Mouse (Mus musculus) heart, embryonic 10.5 days (tissue): ENCODE results near the gene Tmeff1. TPM values are rescaled to one million over a fixed set of nuclear protein-coding genes. Genes with fewer than 3 reads are reported as not detected.
A peak's percentile ranks its signal among the peaks of the same experiment; 100 is the strongest.

Experiments
- DNase-seq: peaks from one replicate; pipeline ENCODE4 v3.0.0-alpha.2; 2017; ENCODE audit warnings: low spot score
- H3K27ac ChIP-seq: fragments of 300-500 bp; sonication (generic); 2 replicates; pipeline ENCODE4 v1.5.1; 2016; ENCODE audit warnings: mild to moderate bottlenecking
- H3K27me3 ChIP-seq: fragments of 300-500 bp; sonication (generic); 2 replicates; pipeline ENCODE4 v1.6.1; 2016; ENCODE audit warnings: mild to moderate bottlenecking; ENCODE audit not compliant: poor library complexity, insufficient read depth, severe bottlenecking
- H3K36me3 ChIP-seq: fragments of 300-500 bp; sonication (generic); 2 replicates; pipeline ENCODE4 v1.6.1; 2016; ENCODE audit warnings: mild to moderate bottlenecking, moderate library complexity
- H3K4me1 ChIP-seq: fragments of 300-500 bp; sonication (generic); 2 replicates; pipeline ENCODE4 v1.6.1; 2016; ENCODE audit warnings: mild to moderate bottlenecking
- H3K4me3 ChIP-seq: fragments of 300-500 bp; sonication (generic); 2 replicates; pipeline ENCODE4 v1.5.1; 2016; ENCODE audit warnings: mild to moderate bottlenecking, moderate library complexity
- H3K9me3 ChIP-seq: fragments of 300-500 bp; sonication (generic); 2 replicates; pipeline ENCODE4 v1.6.1; 2016; ENCODE audit warnings: mild to moderate bottlenecking, moderate library complexity
- WGBS: fragments of 180-500 bp; shearing (Covaris S2); methylation state at CpG from one replicate; pipeline ENCODE4 v1.1.7; 2016; 5-methylcytosine and 5-hydroxymethylcytosine counted together
- polyA plus RNA-seq: library from polyadenylated mRNA; unstranded; fragments of >200 nt; fragmentation: Nextera tagmentation; extraction: Ambion mirVana; gene quantifications from 2 replicates; pipeline ENCODE4 v1.2.1, GENCODE M21; 2016

The Tmeff1 gene
- polyA plus RNA-seq, 1 experiment from 2014 or later, result 76.4 TPM

DNA sequence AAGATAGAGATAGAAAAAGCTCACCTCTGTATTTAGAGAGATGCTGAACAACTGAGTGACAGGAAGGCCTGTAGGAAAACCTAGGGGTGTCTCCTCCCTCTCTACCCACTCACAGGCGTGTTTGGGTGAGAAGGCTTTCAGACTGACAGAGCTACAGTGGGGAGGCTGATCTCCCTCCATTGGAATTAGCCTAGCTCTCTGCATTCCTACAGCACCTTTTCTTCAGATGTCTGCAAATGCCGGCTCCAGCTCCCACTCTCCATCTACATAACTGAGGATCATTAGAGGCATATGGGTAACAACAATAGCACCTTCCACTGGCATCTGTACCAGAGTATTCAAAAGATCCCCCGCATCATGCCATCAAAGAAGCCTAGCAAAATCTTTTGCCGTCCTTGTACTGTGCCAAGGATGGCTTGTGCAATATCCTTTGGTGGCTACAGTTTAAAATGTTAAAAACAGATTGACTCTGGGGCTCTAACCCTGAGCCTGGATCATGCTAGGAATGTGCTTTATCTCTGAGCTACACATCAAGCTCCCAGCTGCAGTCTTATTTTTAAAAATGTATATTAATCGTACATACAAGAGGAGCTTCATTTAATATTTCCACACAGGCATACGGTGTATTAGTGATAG, 5.4 kb upstream of the Tmeff1 start:
- H3K27me3 ChIP-seq, result no peaks in the 10 kb centered on the region
- H3K36me3 ChIP-seq, result no peaks in the 10 kb centered on the region
- no peak for DNase-seq
- WGBS, result 54% methylated on average over 6 of the region's 6 CpGs
- no peak overlapping the region for H3K27ac ChIP-seq
- H3K4me1 ChIP-seq, result no peaks in the 10 kb centered on the region
- H3K9me3 ChIP-seq, result no peaks in the 10 kb centered on the region
- no peak overlapping the region for H3K4me3 ChIP-seq

DNA sequence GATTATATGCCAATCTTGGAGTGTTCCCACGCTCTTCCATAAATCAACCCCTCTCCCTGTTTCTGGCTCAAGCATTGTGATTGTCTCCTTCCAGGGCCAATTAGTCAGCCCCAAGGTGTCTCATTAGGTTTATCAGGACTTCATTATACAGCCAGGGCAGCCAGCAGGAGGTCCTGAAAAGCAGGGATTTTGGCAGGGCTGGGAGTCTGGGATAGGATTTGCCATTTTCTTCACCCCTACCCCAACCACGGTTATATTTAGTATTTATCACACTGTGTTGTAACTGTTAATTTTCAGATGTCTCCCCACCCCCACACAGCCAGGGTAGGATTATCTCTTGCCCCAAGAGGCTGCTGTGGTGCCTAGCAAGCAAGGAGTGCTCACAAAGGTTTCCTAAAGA, 3.8 kb upstream of the Tmeff1 start:
- Histone ChIP-seq H3K4me3 (no peak overlapping the region), H3K27me3 (no peaks in the 10 kb centered on the region), H3K27ac (no peak overlapping the region), H3K36me3 (no peaks in the 10 kb centered on the region), H3K9me3 (no peaks in the 10 kb centered on the region), H3K4me1 (peaks cover 2% of the 10 kb centered on the region; the same call in 1 of the 2 replicates)
- DNase-seq, result no peak
- 25% methylated on average over 2 of the region's 2 CpGs for WGBS

DNA sequence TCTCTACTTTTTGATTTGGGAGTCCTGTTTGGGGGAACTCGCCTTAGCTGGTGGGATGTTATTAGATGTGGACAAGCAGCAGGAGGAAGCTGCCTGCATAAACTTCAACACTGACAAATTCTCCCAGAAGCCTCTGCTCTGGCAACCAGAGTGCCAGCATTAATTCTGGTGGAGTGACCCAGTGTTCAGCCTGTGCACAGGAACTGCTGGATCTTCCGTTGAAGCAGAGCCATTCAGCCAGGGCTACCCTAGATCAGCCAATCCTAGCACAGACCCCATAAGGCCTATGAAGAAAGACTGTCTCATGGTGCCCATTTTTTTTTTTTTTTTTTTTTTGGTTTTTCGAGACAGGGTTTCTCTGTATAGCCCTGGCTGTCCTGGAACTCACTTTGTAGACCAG, 3.0 kb upstream of the Tmeff1 start:
- Histone ChIP-seq H3K27me3 (no peaks in the 10 kb centered on the region), H3K9me3 (no peaks in the 10 kb centered on the region), H3K4me3 (no peak overlapping the region), H3K36me3 (no peaks in the 10 kb centered on the region), H3K27ac (no peak overlapping the region), H3K4me1 (peaks cover 8% of the 10 kb centered on the region; the same call in 1 of the 2 replicates)
- WGBS, result 78% methylated on average over 2 of the region's 3 CpGs
- DNase-seq, result no peak

DNA sequence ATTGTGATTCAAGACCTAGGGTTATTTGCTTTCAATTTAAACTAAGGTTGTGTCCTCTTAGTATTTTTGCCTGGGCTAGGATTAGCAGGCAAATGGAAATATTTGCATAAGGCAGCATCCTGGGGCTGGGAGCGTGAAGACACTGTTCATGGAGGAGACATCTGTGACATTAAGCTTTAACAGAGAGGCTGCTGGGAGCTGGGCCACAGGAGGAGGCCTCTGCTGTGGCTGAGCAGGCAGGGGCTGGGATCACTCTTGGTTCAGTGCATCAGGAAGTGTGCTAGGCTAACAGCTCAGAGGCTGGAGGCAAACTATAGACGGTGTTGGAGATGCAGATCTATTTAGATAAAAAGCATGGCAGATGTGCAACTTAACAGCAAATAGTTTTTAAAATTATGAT, 2.0 kb upstream of the Tmeff1 start:
- H3K36me3 ChIP-seq, result peaks cover 3% of the 10 kb centered on the region; the same call in 1 of the 2 replicates
- H3K27ac ChIP-seq, result no peak overlapping the region
- no peaks in the 10 kb centered on the region for H3K9me3 ChIP-seq
- H3K27me3 ChIP-seq, result no peaks in the 10 kb centered on the region
- WGBS, result 81% methylated on average over 2 of the region's 2 CpGs
- H3K4me3 ChIP-seq, result no peak overlapping the region
- no peak for DNase-seq
- H3K4me1 ChIP-seq, result peaks cover 10% of the 10 kb centered on the region; the same call in 1 of the 2 replicates

DNA sequence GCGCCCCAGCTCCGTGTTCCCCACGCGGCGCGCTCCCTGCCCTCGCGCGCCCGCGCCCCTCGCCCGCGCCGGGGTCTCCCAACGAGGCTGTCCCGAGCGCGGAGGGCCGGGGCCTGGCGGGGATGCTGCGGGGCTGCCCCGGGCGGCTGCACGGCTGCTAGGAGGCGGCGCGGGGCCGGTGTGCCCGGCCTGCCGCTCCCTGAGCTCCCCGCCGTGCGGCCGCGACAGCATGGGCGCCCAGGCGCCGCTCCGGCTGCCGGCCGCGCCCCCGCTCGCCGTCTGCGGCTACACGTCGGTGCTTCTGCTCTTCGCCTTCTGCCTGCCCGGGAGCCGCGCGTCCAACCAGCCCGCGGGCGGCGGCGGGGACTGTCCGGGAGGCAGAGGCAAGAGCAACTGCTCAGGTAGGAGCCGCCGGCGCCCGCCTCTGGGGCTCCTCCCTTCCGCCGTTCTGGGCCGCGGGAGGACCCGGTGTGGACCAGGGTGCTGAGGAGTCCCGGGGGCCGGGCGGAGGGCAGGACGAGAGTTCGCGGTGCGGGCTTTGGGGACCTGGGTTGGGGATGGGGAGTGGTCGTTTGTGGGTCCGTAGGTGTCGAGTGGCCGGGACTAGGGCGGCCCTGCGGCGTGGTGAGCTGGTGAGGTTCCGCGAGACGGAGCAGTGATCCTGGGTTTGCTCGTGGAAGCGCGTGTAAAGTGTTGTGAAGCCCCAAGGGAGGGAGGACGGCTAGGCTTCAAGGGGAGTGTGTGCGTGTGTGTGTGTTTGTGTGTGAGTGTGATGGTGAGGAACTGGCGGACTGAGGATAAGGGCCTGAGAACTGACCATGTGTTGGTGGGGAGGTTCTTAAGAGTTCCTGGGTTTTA, 496 bp downstream of the Tmeff1 start:
- under 1% methylated on average over 92 of the region's 92 CpGs for WGBS
- Histone ChIP-seq H3K27ac (peak overlapping the region; percentile 99), H3K36me3 (peaks cover 11% of the 10 kb centered on the region; the same call in 1 of the 2 replicates), H3K4me3 (peak overlapping the region; percentile 96), H3K27me3 (no peaks in the 10 kb centered on the region), H3K9me3 (no peaks in the 10 kb centered on the region), H3K4me1 (peaks cover 10% of the 10 kb centered on the region; the same call in 1 of the 2 replicates)
- DNase-seq, result peak; percentile 85

DNA sequence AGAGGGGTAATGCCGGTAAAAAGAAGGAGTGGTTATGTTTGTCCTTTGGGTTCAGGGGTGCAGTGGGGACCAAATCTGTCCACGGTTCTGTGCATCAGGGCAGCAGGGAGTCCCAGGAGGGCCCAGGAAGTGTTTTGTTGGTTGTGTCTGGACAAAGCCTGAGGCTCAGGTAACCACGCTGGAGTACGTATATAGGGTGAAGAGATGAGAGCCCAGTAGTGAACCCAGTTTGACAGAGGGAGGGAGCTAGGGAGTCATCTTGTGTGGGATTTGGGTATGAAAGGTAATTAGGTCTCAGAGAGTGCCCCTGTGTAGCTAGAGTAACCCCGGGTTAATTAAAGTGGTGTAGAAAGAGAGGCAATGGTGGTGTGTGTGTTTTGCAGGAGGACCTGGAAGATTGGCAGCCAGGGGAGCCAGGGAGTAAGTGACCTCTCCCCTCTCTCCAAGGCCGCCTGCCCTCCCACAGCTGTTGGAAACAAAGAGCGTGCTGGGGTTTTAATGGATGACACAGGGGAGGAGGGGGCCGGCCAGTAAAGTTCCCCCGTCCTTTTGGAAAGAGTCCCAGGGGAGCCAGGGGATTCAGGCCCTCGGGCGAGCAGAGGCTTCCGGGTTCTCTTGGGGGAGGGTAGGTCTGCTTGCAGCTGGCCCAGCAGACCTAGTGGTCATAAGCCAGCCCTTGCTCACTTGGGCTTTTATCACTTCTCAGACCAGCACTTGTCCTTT, 1.3 kb downstream of the Tmeff1 start:
- WGBS, result under 1% methylated on average over 12 of the region's 12 CpGs
- Histone ChIP-seq H3K36me3 (peaks cover 11% of the 10 kb centered on the region; the same call in 1 of the 2 replicates), H3K4me3 (peak overlapping the region; percentile 96), H3K27ac (peak overlapping the region; percentile 99), H3K9me3 (no peaks in the 10 kb centered on the region), H3K4me1 (peaks cover 10% of the 10 kb centered on the region; the same call in 1 of the 2 replicates), H3K27me3 (no peaks in the 10 kb centered on the region)
- peak; percentile 81 for DNase-seq

DNA sequence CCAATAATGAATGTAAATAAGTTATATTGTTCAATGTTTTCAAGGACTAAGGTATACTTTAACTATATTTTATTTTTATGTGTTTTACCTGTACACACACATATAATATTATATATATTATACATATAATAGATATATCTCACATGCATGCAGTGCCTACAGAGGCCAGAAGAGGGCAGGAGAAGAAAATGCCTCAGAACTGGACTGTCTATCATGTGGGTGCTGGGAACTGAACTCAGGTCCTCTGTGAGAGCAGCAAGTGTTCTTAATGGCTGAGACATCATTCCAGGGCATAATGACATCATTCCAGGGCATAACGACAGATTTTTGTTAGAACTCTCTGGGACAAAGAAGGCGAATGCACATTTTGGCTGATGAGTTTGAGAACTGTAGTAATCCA, 2.6 kb downstream of the Tmeff1 start:
- peaks cover 21% of the 10 kb centered on the region; the same call in 1 of the 2 replicates for H3K4me1 ChIP-seq
- H3K27ac ChIP-seq, result no peak overlapping the region
- H3K4me3 ChIP-seq, result no peak overlapping the region
- no peaks in the 10 kb centered on the region for H3K9me3 ChIP-seq
- peaks cover 11% of the 10 kb centered on the region; the same call in 1 of the 2 replicates for H3K36me3 ChIP-seq
- H3K27me3 ChIP-seq, result no peaks in the 10 kb centered on the region
- DNase-seq, result no peak
- 94% methylated on average over 2 of the region's 2 CpGs for WGBS

DNA sequence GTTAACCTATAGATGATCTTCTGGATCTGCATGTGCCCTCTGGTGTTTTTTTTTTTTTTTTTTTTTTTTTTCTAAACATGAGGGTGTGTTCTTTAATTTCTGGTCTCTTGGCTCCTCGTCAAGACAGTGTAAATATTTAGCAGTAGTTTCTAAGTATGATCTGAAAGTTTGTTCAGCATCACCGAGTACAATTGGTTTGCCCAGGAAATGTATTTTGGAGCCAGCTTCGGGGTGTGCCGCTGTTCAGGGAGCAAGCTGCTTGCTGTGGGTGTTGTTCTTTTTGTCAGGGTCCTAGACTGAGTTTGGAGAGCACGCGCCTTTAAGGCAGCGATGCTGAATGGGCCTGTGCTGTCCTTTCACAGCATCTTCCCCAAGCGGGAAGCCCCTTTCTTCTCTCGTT, 3.6 kb downstream of the Tmeff1 start:
- H3K27me3 ChIP-seq, result no peaks in the 10 kb centered on the region
- H3K9me3 ChIP-seq, result no peaks in the 10 kb centered on the region
- H3K4me1 ChIP-seq, result peaks cover 23% of the 10 kb centered on the region; the same call in 1 of the 2 replicates
- H3K27ac ChIP-seq, result no peak overlapping the region
- no peak for DNase-seq
- H3K4me3 ChIP-seq, result no peak overlapping the region
- 86% methylated on average over 9 of the region's 9 CpGs for WGBS
- H3K36me3 ChIP-seq, result peaks cover 13% of the 10 kb centered on the region; the same call in 1 of the 2 replicates

DNA sequence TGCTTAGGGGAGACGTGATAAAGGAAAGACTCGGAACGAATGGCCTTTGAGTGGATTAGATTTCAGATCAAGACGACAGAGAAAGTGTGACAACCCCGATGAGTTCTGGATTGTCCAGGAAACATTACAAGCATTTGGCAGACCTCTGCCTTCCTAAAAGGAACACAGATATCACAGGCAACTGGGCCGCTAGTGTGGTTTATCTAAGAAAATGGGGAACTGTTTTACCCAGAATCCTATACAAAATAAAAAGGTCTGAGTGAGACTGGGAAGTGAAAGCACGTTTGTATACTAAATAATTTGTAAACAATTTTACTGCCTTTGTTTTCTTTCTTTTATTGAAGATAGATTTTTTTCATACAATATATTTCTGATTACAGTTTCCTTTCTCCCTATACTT, 5.9 kb downstream of the Tmeff1 start:
- peaks cover 15% of the 10 kb centered on the region; the same call in 1 of the 2 replicates for H3K36me3 ChIP-seq

DNA sequence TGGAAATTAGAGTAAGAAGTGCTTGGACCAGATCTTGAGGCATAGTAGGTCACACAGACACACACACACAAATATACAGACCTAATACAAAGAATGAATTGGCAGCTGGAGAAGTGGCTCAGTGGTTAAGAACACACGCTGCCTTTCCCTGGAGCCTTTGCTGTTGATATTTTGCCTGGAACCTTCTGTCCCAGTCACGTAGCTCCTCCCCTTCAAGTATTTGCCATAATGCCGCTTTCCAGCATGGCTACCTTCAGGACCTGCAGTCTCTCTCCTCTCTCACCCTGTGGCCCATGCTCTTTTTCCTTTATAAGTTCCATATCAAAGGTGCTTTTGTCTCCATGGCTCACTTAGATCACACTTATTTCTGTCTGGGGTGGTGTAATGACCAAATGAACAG, 6.4 kb downstream of the Tmeff1 start:
- Histone ChIP-seq H3K36me3 (peaks cover 17% of the 10 kb centered on the region; the same call in 1 of the 2 replicates), H3K4me1 (peaks cover 19% of the 10 kb centered on the region; the same call in 1 of the 2 replicates), H3K4me3 (no peak overlapping the region), H3K27me3 (no peaks in the 10 kb centered on the region), H3K27ac (no peak overlapping the region), H3K9me3 (no peaks in the 10 kb centered on the region)
- DNase-seq, result no peak
- WGBS, result 87% methylated on average over 3 of the region's 3 CpGs

More for the DNA sequence above, 5.9 kb downstream of the Tmeff1 start:
- H3K27ac ChIP-seq, result no peak overlapping the region
- H3K4me3 ChIP-seq, result no peak overlapping the region
- no peaks in the 10 kb centered on the region for H3K27me3 ChIP-seq
- DNase-seq, result no peak
- WGBS, result 63% methylated on average over 7 of the region's 7 CpGs
- H3K9me3 ChIP-seq, result no peaks in the 10 kb centered on the region
- H3K4me1 ChIP-seq, result peaks cover 23% of the 10 kb centered on the region; the same call in 1 of the 2 replicates

DNA sequence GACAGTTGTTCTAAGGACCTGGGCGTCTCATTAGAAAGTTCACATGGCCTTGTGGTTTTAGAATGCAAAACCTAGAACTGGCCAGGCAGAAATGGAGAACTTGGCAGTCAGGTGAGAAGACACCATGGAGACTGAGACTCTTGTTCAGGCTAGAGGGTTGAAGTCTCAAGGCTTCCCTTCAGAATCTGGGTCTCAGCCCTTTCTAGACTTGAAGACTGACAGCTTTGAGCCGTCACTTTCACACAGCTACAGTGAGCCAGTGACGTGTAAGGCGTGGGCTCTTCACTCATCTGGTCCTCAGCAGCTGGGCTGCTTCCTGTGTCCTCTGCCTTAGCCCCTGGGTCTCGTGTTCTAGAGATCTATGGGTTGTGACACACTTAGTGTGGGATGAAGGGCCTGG, 7.4 kb downstream of the Tmeff1 start:
- H3K27me3 ChIP-seq, result no peaks in the 10 kb centered on the region
- no peak for DNase-seq
- H3K4me3 ChIP-seq, result no peak overlapping the region
- H3K9me3 ChIP-seq, result no peaks in the 10 kb centered on the region
- no peak overlapping the region for H3K27ac ChIP-seq
- H3K4me1 ChIP-seq, result peaks cover 21% of the 10 kb centered on the region; the same call in 1 of the 2 replicates
- WGBS, result 37% methylated on average over 5 of the region's 5 CpGs
- H3K36me3 ChIP-seq, result peaks cover 17% of the 10 kb centered on the region; the same call in 1 of the 2 replicates

DNA sequence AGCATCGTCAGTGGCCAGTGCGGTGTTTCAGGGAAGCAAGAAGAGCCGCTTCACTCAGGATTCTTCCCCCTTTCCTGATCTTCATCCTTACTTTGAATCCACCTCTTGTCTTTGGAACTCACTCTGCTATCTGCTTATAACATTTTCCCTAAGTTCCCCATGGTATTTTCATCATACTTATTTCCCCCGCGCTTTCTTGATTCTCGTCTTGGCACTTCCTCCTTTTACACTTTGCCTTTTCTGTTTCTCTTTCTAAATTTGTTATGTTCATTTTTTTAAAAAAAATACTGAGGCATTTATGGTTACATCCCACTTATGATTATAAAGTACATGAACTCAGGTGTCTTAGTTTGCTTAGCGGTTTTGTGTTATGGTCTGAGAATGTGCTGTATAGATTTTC, 7.9 kb downstream of the Tmeff1 start:
- Histone ChIP-seq H3K36me3 (peaks cover 14% of the 10 kb centered on the region; the same call in 1 of the 2 replicates), H3K4me3 (no peak overlapping the region), H3K27me3 (no peaks in the 10 kb centered on the region), H3K4me1 (peaks cover 22% of the 10 kb centered on the region), H3K9me3 (no peaks in the 10 kb centered on the region), H3K27ac (no peak overlapping the region)
- DNase-seq, result no peak
- WGBS, result 87% methylated on average over 7 of the region's 7 CpGs
